Mouse (Mus musculus) layer of hippocampus, adult 11-12 months (tissue): Measurements from ENCODE around the gene Olfr965.
"Not testable (repeated sequence)": the region's sequence is repeated elsewhere in the genome, so short reads cannot be mapped to it uniquely, and the experiment has no call there.

Source experiments
- DNase-seq: peaks from one replicate; pipeline ENCODE4 v3.0.0; 2022; ENCODE audit warnings: low spot score

The Olfr965 gene

DNA sequence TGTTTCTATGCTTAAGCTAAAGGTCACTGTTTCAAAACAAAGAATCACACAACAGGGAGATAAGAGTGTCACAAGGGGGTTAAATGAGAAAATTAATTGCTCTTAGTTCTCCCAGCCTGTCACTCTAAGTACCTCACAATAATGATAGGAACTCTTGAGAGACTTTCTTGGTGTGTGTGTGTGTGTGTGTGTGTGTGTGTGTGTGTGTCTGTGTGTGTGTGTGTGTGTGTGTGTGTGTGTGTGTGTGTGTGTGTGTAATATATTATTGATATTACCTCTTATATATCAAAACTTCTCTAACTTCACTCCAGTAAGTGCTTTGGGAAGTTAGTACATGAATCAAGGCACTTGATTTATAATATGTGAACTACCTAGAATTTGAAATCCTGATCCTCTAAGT is at the start of gene Olfr965:
Gene Olfr965, plus strand, starts transcription at position 301 of the 400 bp plus-strand sequence.
- no peak for DNase-seq

DNA sequence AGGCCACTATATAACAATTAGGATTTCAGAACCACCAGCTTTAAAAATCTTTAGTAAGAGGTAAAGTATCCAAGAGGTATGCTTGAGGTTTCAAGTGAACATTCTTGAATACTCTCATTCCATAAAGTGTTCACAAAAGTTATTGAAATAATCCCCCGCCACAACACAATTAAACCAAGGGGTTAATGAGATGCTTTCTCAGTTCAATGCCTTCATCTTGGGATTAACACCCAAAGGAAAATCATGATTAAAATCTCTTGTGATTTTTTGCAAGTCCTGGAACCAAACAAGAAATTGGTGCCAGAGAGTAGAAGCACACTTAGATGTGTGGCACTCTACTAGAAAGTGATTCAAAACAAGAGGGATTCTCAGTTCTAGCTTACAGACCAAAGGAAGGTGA is 44.2 kb upstream of the Olfr965 start, which contains the start of gene Olfr963:
Gene Olfr963, plus strand, starts transcription at position 301 of the 400 bp plus-strand sequence.
- no peak for DNase-seq

GRCm38 (mm10) chr9:39669723-39670122 is 41.4 kb upstream of the Olfr965 start:
- no peak for DNase-seq

DNA sequence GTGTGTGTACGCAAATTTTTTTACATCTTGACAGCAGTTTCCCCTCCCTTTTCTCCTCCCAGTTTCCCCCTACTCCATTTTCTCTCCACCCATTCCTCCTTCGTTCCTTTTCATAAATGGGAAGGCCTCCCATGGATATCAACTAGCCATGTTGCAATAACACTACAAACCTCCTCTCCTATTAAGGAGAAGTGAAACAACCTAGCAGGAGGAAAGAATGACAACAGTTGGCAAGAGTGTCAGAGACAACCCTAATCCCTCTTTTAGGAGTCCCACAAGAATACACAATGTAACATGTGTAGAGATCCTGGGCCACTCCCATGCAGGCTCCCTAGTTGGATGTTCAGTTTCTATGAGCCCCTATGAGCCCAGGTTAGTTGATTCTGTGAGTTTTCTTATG is 36.3 kb upstream of the Olfr965 start:
- DNase-seq = no peak

DNA sequence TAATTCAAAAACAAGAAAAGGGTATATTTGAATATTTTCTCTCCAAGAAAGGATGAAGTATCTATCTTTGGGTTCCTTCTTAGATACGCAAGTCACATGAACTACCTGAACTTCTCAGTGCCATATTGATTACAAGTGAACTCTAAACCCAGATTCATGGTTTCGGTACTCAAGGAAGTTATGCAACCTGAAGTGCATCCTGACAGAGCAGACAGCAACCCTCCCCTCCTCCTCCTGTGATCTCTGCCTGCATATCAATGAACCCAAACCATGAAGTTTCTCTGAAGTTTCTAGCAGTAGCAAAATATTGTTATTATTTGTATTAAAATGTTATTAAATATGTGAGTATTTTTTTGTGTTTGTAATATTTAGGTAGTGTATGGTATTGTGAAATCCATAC is 32.6 kb upstream of the Olfr965 start:
- DNase-seq = no peak

GRCm38 (mm10) chr9:39679280-39679679 is 31.9 kb upstream of the Olfr965 start:
- DNase-seq = no peak

DNA sequence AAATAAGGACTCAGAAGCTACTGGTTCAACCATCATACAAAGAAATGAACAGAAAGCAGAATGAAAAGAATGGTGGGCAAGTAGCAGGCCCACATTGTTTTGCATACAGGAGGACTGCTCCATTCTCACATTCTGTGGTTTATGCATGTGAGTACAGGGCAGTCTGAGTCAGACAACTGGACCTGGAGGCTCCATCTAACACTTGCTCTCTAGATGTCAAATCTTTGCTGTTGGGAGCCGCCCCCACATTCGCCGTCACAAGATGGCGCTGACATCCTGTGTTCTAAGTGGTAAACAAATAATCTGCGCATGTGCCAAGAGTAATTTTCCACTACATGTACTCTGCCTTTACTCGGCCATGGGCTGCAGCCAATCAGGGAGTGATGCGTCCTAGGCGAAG is 10.0 kb upstream of the Olfr965 start:
- DNase-seq = not testable (repeated sequence)

DNA sequence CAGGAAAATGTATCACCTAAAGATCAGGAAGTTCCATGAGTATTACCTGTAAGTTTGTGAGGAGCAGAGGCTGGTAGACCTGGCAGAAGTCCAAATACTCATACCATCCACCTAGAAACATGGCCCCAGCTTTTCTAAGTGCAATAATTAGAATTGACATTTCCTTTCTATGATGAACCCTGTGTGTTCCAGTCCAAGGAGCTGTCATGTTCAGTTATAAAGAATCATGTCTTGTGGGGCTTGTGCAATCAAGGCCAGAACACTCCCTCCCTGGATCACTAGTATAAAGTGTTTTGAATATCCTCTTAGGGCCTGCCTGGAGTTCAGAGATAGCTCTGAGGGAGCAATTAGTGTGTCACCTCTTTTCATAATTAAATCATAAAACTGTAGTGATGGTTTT is 4.1 kb upstream of the Olfr965 start, which contains the start of gene Olfr149:
Gene Olfr149, minus strand, starts transcription at position 101 of the 400 bp plus-strand sequence.
- no peak for DNase-seq

GRCm38 (mm10) chr9:39708958-39709357 is 2.2 kb upstream of the Olfr965 start:
- DNase-seq = no peak

DNA sequence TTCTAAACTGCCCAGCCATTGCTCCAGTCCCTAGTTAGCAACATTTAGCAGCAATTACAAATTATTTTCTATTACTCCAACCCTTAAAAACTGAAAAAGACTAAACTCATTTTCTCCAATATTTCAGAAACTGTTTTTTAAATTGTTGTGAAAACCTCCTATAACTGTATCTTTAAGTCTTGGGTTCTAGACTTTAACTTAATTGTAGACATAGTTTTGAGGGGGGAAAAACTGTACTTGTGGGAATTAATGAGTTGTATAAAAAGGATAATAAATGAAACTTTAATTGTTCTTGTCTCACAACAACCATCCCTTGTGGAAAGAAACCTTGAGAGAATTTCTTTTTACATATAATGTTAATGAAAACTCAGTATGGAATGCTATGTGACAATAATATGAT is 19.5 kb downstream of the Olfr965 start, which contains the start of gene Olfr150:
Gene Olfr150, plus strand, starts transcription at position 301 of the 400 bp plus-strand sequence.
- no peak for DNase-seq

DNA sequence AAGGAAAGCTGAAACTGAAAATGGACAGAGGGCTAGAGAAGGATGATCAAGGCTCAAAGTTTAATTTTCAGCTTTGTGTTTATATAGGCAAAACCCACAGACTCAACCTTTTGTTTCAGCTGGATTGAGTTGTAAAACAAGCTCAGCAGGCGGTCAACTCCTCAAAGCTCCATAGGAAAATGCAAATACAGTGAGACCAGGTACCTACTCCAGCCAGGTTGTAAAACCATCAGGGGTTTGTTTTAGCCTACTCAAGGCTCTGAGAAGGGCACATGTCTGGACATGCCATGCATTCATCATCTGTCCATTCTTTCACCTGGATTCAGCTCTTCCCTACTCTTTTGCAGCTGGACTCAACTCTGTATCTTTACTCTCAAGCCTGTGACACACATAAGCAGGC is 29.6 kb downstream of the Olfr965 start:
- DNase-seq = no peak

GRCm38 (mm10) chr9:39745949-39746348 is 34.8 kb downstream of the Olfr965 start, which contains the start of gene Olfr967:
Gene Olfr967 (plus strand): TSS chr9:39746249.
- DNase-seq = no peak

GRCm38 (mm10) chr9:39746428-39746827 is 35.3 kb downstream of the Olfr965 start:
- no peak for DNase-seq
